Mouse (Mus musculus): ENCODE measurements around the gene Tdrkh.

Gene Tdrkh

GRCm38 (mm10) chr3:94404366-94405054 is 8.6 kb upstream of the Tdrkh start:
- ChIA-PET POLR2A (interaction anchor here in 2 of 4 experiments (0.9 to 1.5 kb wide), 3 partner anchors 12 to 62 kb away, joined by 3 read pairs; partner anchors contain the start of gene Them5 (in 1 of the 2)), CTCF (interaction anchor here in 3 of 4 experiments (0.6 to 0.8 kb wide), 4 partner anchors 38 to 773 kb away, joined by 3 to 4 read pairs (median 3); no protein-coding TSS in a partner anchor)

GRCm38 (mm10) chr3:94405561-94405960 is 7.5 kb upstream of the Tdrkh start:
- POLR2A ChIA-PET = interaction anchor here in 1 of 4 experiments (1.5 kb wide), 1 partner anchor 34 kb away, joined by 3 read pairs; no protein-coding TSS in a partner anchor

GRCm38 (mm10) chr3:94412530-94412929 is 543 bp upstream of the Tdrkh start:
- ChIA-PET CTCF (interaction anchor here in 3 of 4 experiments (0.6 to 1.4 kb wide), 4 partner anchors 46 to 476 kb away, joined by 3 to 5 read pairs (median 3); no protein-coding TSS in a partner anchor), POLR2A (interaction anchor here in 2 of 4 experiments (0.6 to 1.7 kb wide), 8 partner anchors 30 to 374 kb away, joined by 3 to 15 read pairs (median 3); partner anchors contain the start of genes Cgn (in 1 of the 2), Mrpl9 (in 1 of the 2), Oaz3 (in 1 of the 2) and Rorc (in 1 of the 2))

More at GRCm38 (mm10) chr3:94405561-94405960, 7.5 kb upstream of the Tdrkh start:
- CTCF ChIA-PET = no interaction called here

GRCm38 (mm10) chr3:94430980-94431379 is 17.9 kb downstream of the Tdrkh start:
- POLR2A ChIA-PET = interaction anchor here in 1 of 4 experiments (1.4 kb wide), 1 partner anchor 12 kb away, joined by 8 read pairs; the partner anchor contains the start of gene Mrpl9
- CTCF ChIA-PET = no interaction called here

- ChIA-PET CTCF (interaction anchor here in 1 of 4 experiments (1.7 kb wide), 1 partner anchor 67 kb away, joined by 4 read pairs; no protein-coding TSS in a partner anchor), POLR2A (interaction anchor here in 1 of 4 experiments (1.8 kb wide), 1 partner anchor 10 kb away, joined by 4 read pairs; no protein-coding TSS in a partner anchor)
Measured at GRCm38 (mm10) chr3:94434305-94434704, 21.2 kb downstream of the Tdrkh start.

- ChIA-PET POLR2A (no interaction called here), CTCF (no interaction called here)
Measured at GRCm38 (mm10) chr3:94436420-94436819, 23.3 kb downstream of the Tdrkh start.

- ChIA-PET CTCF (interaction anchor here (0.5 to 1.9 kb wide), 6 partner anchors 13 to 334 kb away, joined by 3 to 10 read pairs (median 4); no protein-coding TSS in a partner anchor), POLR2A (interaction anchor here in 1 of 4 experiments (0.7 kb wide), 1 partner anchor 79 kb away, joined by 3 read pairs; the partner anchor contains the start of gene C2cd4d)
Measured at GRCm38 (mm10) chr3:94441182-94441581, 28.1 kb downstream of the Tdrkh start.

GRCm38 (mm10) chr3:94442951-94443596 is 30.0 kb downstream of the Tdrkh start, which contains the start of gene Mrpl9:
Gene Mrpl9, plus strand, starts transcription at chr3:94443318.
- POLR2A ChIA-PET = interaction anchor here (0.6 to 4.8 kb wide), 37 partner anchors 11 to 532 kb away, joined by 3 to 42 read pairs (median 4); partner anchors contain the start of genes Tdrkh (in 2 of the 4) and Tuft1 (in 1 of the 4)
- CTCF ChIA-PET = interaction anchor here (0.6 to 2.1 kb wide), 11 partner anchors 13 to 847 kb away, joined by 3 to 11 read pairs (median 4); partner anchors contain the start of gene Tdrkh (in 1 of the 4)

- CTCF ChIA-PET = interaction anchor here in 3 of 4 experiments (0.6 to 2.1 kb wide), 7 partner anchors 12 to 464 kb away, joined by 3 to 11 read pairs (median 6); partner anchors contain the start of gene Tdrkh (in 1 of the 3)
- POLR2A ChIA-PET = interaction anchor here (0.6 to 4.8 kb wide), 26 partner anchors 11 to 1069 kb away, joined by 3 to 42 read pairs (median 4); partner anchors contain the start of genes Tdrkh (in 1 of the 4) and Tuft1 (in 1 of the 4)
Measured at GRCm38 (mm10) chr3:94443597-94443964, 30.5 kb downstream of the Tdrkh start, which contains the start of gene Oaz3. Gene Oaz3, minus strand, starts transcription at chr3:94443915.

- POLR2A ChIA-PET = interaction anchor here in 1 of 4 experiments (0.6 to 1.2 kb wide), 5 partner anchors 9 to 106 kb away, joined by 3 to 7 read pairs (median 3); no protein-coding TSS in a partner anchor
- CTCF ChIA-PET = interaction anchor here in 1 of 4 experiments (1.6 kb wide), 1 partner anchor 57 kb away, joined by 5 read pairs; no protein-coding TSS in a partner anchor
Measured at GRCm38 (mm10) chr3:94449377-94449776, 36.3 kb downstream of the Tdrkh start.

- CTCF ChIA-PET = interaction anchor here (0.6 to 3.8 kb wide), 47 partner anchors 8 to 461 kb away, joined by 3 to 28 read pairs (median 4); partner anchors contain the start of genes Mrpl9 (in 1 of the 4), Oaz3 (in 1 of the 4) and Rorc (in 1 of the 4)
Measured at GRCm38 (mm10) chr3:94456529-94457000, 43.5 kb downstream of the Tdrkh start.

GRCm38 (mm10) chr3:94457055-94457454 is 44.0 kb downstream of the Tdrkh start:
- CTCF ChIA-PET = interaction anchor here (0.6 to 3.8 kb wide), 34 partner anchors 8 to 461 kb away, joined by 3 to 28 read pairs (median 4); no protein-coding TSS in a partner anchor
- POLR2A ChIA-PET = interaction anchor here in 3 of 4 experiments (0.6 to 6.5 kb wide), 15 partner anchors 9 to 135 kb away, joined by 3 to 42 read pairs (median 4); partner anchors contain the start of genes Mrpl9 (in 2 of the 3), Riiad1 (in 2 of the 3), Celf3 (in 1 of the 3) and Oaz3 (in 1 of the 3)

More at GRCm38 (mm10) chr3:94456529-94457000, 43.5 kb downstream of the Tdrkh start:
- POLR2A ChIA-PET = interaction anchor here in 3 of 4 experiments (0.6 to 6.5 kb wide), 17 partner anchors 8 to 718 kb away, joined by 3 to 42 read pairs (median 4); partner anchors contain the start of genes Mrpl9 (in 2 of the 3), Riiad1 (in 2 of the 3), Celf3 (in 1 of the 3) and Oaz3 (in 1 of the 3)

- CTCF ChIA-PET = interaction anchor here in 2 of 4 experiments (0.6 to 1.2 kb wide), 2 partner anchors 43 to 90 kb away, joined by 3 read pairs; no protein-coding TSS in a partner anchor
- POLR2A ChIA-PET = interaction anchor here in 1 of 4 experiments (0.8 kb wide), 1 partner anchor 10 kb away, joined by 3 read pairs; no protein-coding TSS in a partner anchor
Measured at GRCm38 (mm10) chr3:94459834-94460233, 46.8 kb downstream of the Tdrkh start.

- POLR2A ChIA-PET = interaction anchor here in 3 of 4 experiments (0.6 to 2.5 kb wide), 12 partner anchors 9 to 147 kb away, joined by 3 to 15 read pairs (median 4); partner anchors contain the start of genes Oaz3 (in 2 of the 3), Celf3 (in 1 of the 3), Mrpl9 (in 1 of the 3) and Riiad1 (in 1 of the 3)
- CTCF ChIA-PET = interaction anchor here in 3 of 4 experiments (0.6 to 1.4 kb wide), 6 partner anchors 8 to 98 kb away, joined by 3 to 6 read pairs (median 3); no protein-coding TSS in a partner anchor
Measured at GRCm38 (mm10) chr3:94463926-94464578, 51.0 kb downstream of the Tdrkh start.

- POLR2A ChIA-PET = interaction anchor here in 3 of 4 experiments (0.6 to 2.5 kb wide), 17 partner anchors 9 to 687 kb away, joined by 3 to 15 read pairs (median 4); partner anchors contain the start of genes Oaz3 (in 2 of the 3), Riiad1 (in 2 of the 3), Celf3 (in 1 of the 3) and Mrpl9 (in 1 of the 3)
- CTCF ChIA-PET = interaction anchor here in 2 of 4 experiments (0.6 to 1.3 kb wide), 6 partner anchors 9 to 344 kb away, joined by 3 to 5 read pairs (median 4); no protein-coding TSS in a partner anchor
Measured at GRCm38 (mm10) chr3:94465632-94466430, 52.8 kb downstream of the Tdrkh start.
